Mouse (Mus musculus) liver, embryonic 16.5 days (tissue): Measurements from ENCODE around the gene Afdn. TPM values are rescaled to one million over a fixed set of nuclear protein-coding genes. Genes with fewer than 3 reads are reported as not detected.
"Not testable (repeated sequence)": the region's sequence is repeated elsewhere in the genome, so short reads cannot be mapped to it uniquely, and the experiment has no call there.

ENCODE experiments used
- ATAC-seq: fragments of 200-750 bp; cut with Nextera tagmentation; 2 replicates; pipeline ENCODE4 v1.8.0; 2017; ENCODE audit warnings: low read depth, mild to moderate bottlenecking, moderate number of reproducible peaks, moderate library complexity
- H3K27ac ChIP-seq: fragments of 300-500 bp; sonication (generic); 2 replicates; pipeline ENCODE4 v1.5.1; 2014; ENCODE audit warnings: mild to moderate bottlenecking, low read length
- H3K27me3 ChIP-seq: fragments of 300-500 bp; sonication (generic); 2 replicates; pipeline ENCODE4 v1.6.1; 2014; ENCODE audit warnings: low read depth, low read length, mixed read lengths; ENCODE audit not compliant: control insufficient read depth, insufficient read depth
- H3K36me3 ChIP-seq: fragments of 300-500 bp; sonication (generic); 2 replicates; pipeline ENCODE4 v1.6.1; 2014; ENCODE audit warnings: mild to moderate bottlenecking; ENCODE audit not compliant: control insufficient read depth, insufficient read depth
- H3K4me1 ChIP-seq: fragments of 300-500 bp; sonication (generic); 2 replicates; pipeline ENCODE4 v1.6.1; 2014; ENCODE audit warnings: low read depth, low read length, mixed read lengths; ENCODE audit not compliant: control insufficient read depth
- H3K4me2 ChIP-seq: fragments of 300-500 bp; sonication (generic); 2 replicates; pipeline ENCODE4 v1.6.1; 2014; ENCODE audit warnings: low read depth, low read length, mixed read lengths
- H3K4me3 ChIP-seq: fragments of 300-500 bp; sonication (generic); 2 replicates; pipeline ENCODE4 v1.5.1; 2014; ENCODE audit warnings: low read depth, mild to moderate bottlenecking, low read length
- H3K9ac ChIP-seq: fragments of 300-500 bp; sonication (generic); 2 replicates; pipeline ENCODE4 v1.6.1; 2014; ENCODE audit warnings: low read depth, low read length
- H3K9me3 ChIP-seq: fragments of 300-500 bp; sonication (generic); replicated peaks from 2 replicates; pipeline ENCODE4 v1.6.1; 2016; ENCODE audit warnings: low read length; ENCODE audit not compliant: control insufficient read depth
- WGBS: fragments of 180-500 bp; shearing (Covaris S2); extraction: QIAGEN DNeasy Blood & Tissue Kit; methylation state at CpG from one replicate; pipeline ENCODE4 v1.1.7; 2014; ENCODE audit not compliant: insufficient replicate concordance; 5-methylcytosine and 5-hydroxymethylcytosine counted together
- polyA plus RNA-seq: library from polyadenylated mRNA; unstranded; fragments of >200 nt; fragmentation: Nextera tagmentation; extraction: Ambion mirVana; gene quantifications from 2 replicates; pipeline ENCODE4 v1.2.1, GENCODE M21; 2015

The Afdn gene
- polyA plus RNA-seq, 1 experiment from 2014 or later: 8.6 TPM

GRCm38 (mm10) chr17:13819342-13819741 lies 59.0 kb downstream of the Afdn start:
- Histone ChIP-seq H3K4me2 (no peak overlapping the region), H3K9me3 (no peaks in the 10 kb centered on the region), H3K4me1 (no peaks in the 10 kb centered on the region), H3K36me3 (no peaks in the 10 kb centered on the region), H3K9ac (no peak overlapping the region), H3K27me3 (no peaks in the 10 kb centered on the region), H3K27ac (no peak overlapping the region), H3K4me3 (no peak overlapping the region)
- ATAC-seq: no peak
- 65% methylated on average over 4 of the region's 4 CpGs for WGBS

- ATAC-seq: no peak
- no peak overlapping the region for H3K9ac ChIP-seq
- no peaks in the 10 kb centered on the region for H3K36me3 ChIP-seq
- 54% methylated on average over 2 of the region's 2 CpGs for WGBS
- H3K27ac ChIP-seq: no peak overlapping the region
- H3K9me3 ChIP-seq: no peaks in the 10 kb centered on the region
- H3K4me3 ChIP-seq: no peak overlapping the region
- no peaks in the 10 kb centered on the region for H3K27me3 ChIP-seq
- H3K4me1 ChIP-seq: no peaks in the 10 kb centered on the region
- H3K4me2 ChIP-seq: no peak overlapping the region
These were observed 60.3 kb downstream of the Afdn start for GRCm38 (mm10) chr17:13820676-13821075.

GRCm38 (mm10) chr17:13825421-13825820 lies 65.1 kb downstream of the Afdn start:
- no peaks in the 10 kb centered on the region for H3K36me3 ChIP-seq
- no peaks in the 10 kb centered on the region for H3K4me1 ChIP-seq
- H3K27ac ChIP-seq: no peak overlapping the region
- no peaks in the 10 kb centered on the region for H3K27me3 ChIP-seq
- 63% methylated on average over 2 of the region's 2 CpGs for WGBS
- no peak overlapping the region for H3K9ac ChIP-seq
- ATAC-seq: no peak
- no peaks in the 10 kb centered on the region for H3K9me3 ChIP-seq
- H3K4me2 ChIP-seq: no peak overlapping the region
- H3K4me3 ChIP-seq: no peak overlapping the region

- Histone ChIP-seq H3K36me3 (no peaks in the 10 kb centered on the region), H3K4me1 (no peaks in the 10 kb centered on the region), H3K27me3 (no peaks in the 10 kb centered on the region), H3K27ac (no peak overlapping the region), H3K4me2 (no peak overlapping the region), H3K9me3 (no peaks in the 10 kb centered on the region), H3K4me3 (no peak overlapping the region), H3K9ac (no peak overlapping the region)
- no peak for ATAC-seq
- 68% methylated on average over 1 of the region's 1 CpGs for WGBS
These were observed 69.9 kb downstream of the Afdn start for GRCm38 (mm10) chr17:13830234-13830633.

- WGBS: 81% methylated on average over 1 of the region's 1 CpGs
- H3K9ac ChIP-seq: no peak overlapping the region
- no peaks in the 10 kb centered on the region for H3K9me3 ChIP-seq
- no peaks in the 10 kb centered on the region for H3K27me3 ChIP-seq
- H3K4me3 ChIP-seq: no peak overlapping the region
- no peak overlapping the region for H3K27ac ChIP-seq
- H3K4me1 ChIP-seq: no peaks in the 10 kb centered on the region
- no peaks in the 10 kb centered on the region for H3K36me3 ChIP-seq
- no peak overlapping the region for H3K4me2 ChIP-seq
- no peak for ATAC-seq
These were observed 70.5 kb downstream of the Afdn start for GRCm38 (mm10) chr17:13830636-13831341.

GRCm38 (mm10) chr17:13835876-13836275 lies 75.5 kb downstream of the Afdn start:
- H3K27ac ChIP-seq: no peak overlapping the region
- H3K27me3 ChIP-seq: no peaks in the 10 kb centered on the region
- WGBS: 66% methylated on average over 4 of the region's 4 CpGs
- no peaks in the 10 kb centered on the region for H3K9me3 ChIP-seq
- no peak overlapping the region for H3K9ac ChIP-seq
- no peak overlapping the region for H3K4me3 ChIP-seq
- H3K36me3 ChIP-seq: no peaks in the 10 kb centered on the region
- no peak for ATAC-seq
- H3K4me2 ChIP-seq: no peak overlapping the region
- H3K4me1 ChIP-seq: no peaks in the 10 kb centered on the region

- H3K36me3 ChIP-seq: no peaks in the 10 kb centered on the region; the same call in 1 of the 2 replicates
- H3K27ac ChIP-seq: no peak overlapping the region
- no peaks in the 10 kb centered on the region for H3K9me3 ChIP-seq
- H3K4me2 ChIP-seq: no peak overlapping the region
- 58% methylated on average over 2 of the region's 2 CpGs for WGBS
- no peak for ATAC-seq
- H3K4me3 ChIP-seq: no peak overlapping the region
- no peaks in the 10 kb centered on the region for H3K27me3 ChIP-seq
- no peaks in the 10 kb centered on the region for H3K4me1 ChIP-seq
- H3K9ac ChIP-seq: no peak overlapping the region
These were observed 89.8 kb downstream of the Afdn start for GRCm38 (mm10) chr17:13850175-13850574.

GRCm38 (mm10) chr17:13853883-13854282 lies 93.5 kb downstream of the Afdn start:
- H3K36me3 ChIP-seq, H3K4me3 ChIP-seq, H3K4me2 ChIP-seq, H3K4me1 ChIP-seq, H3K9me3 ChIP-seq, ATAC-seq, H3K27ac ChIP-seq, H3K9ac ChIP-seq, H3K27me3 ChIP-seq: not testable (repeated sequence)
- WGBS: 70% methylated on average over 7 of the region's 7 CpGs

GRCm38 (mm10) chr17:13855396-13855795 lies 95.1 kb downstream of the Afdn start:
- Histone ChIP-seq H3K27me3 (no peaks in the 10 kb centered on the region), H3K4me3 (no peak overlapping the region), H3K4me2 (no peak overlapping the region), H3K36me3 (no peaks in the 10 kb centered on the region; the same call in 1 of the 2 replicates), H3K27ac (no peak overlapping the region), H3K4me1 (no peaks in the 10 kb centered on the region), H3K9me3 (no peaks in the 10 kb centered on the region), H3K9ac (no peak overlapping the region)
- 52% methylated on average over 1 of the region's 1 CpGs for WGBS
- ATAC-seq: no peak
